Mouse (Mus musculus) heart, postnatal 14 days (tissue): ENCODE data around the gene Klrg1. TPM values are rescaled to one million over a fixed set of nuclear protein-coding genes. Genes with fewer than 3 reads are reported as not detected.

Experiments used
- total RNA-seq, 2 experiments: library from RNA; stranded (reverse); gene quantifications; 2 replicates each; pipeline ENCODE4 v1.2.3; 2021

Klrg1 gene
- total RNA-seq, 2 experiments from 2014 or later: not detected

Other genes starting within 250 kb of the Klrg1 start
- gene M6pr, start 25.8 kb upstream of the Klrg1 start, total RNA-seq: 10 to 100 TPM; 38.0 to 40.1 TPM
- 10 to 100 TPM; 15.4 to 15.9 TPM for gene Phc1, start 57.7 kb upstream of the Klrg1 start, total RNA-seq
- gene Rimklb, start 215.9 kb upstream of the Klrg1 start, total RNA-seq: under 1 TPM in 1 of 2 experiments, not detected in 1; 0.20 TPM
- gene Mfap5, start 223.0 kb upstream of the Klrg1 start, total RNA-seq: 10 to 100 TPM; 82.5 to 86.0 TPM